Mouse (Mus musculus): ENCODE measurements around the gene Ms4a14. TPM values are rescaled to one million over a fixed set of nuclear protein-coding genes. Genes with fewer than 3 reads are reported as not detected.
"Not testable (repeated sequence)": the region's sequence is repeated elsewhere in the genome, so short reads cannot be mapped to it uniquely, and the experiment has no call there.

Ms4a14 gene
- 0.05 TPM in 1 of 2 replicates, not detected in the other for polyA plus RNA-seq (2015; fragmentation: Nextera tagmentation; extraction: Ambion mirVana)

DNA sequence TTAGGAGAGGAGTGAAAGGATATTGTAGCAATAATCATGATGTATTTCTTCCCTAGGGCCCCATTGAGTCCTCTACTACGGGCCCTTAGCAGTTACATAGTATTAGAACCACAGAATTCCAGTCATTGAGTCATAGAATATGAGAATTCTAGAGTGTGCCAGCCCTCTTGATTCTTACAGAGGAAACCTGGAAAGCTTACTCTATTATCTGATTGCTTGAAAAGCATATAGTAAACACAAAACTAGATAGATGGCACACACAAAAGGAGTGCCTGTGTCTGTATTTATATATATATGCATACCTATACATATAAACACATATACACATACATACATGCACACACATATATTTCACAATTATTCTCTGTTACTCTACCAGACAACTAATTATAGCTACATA is at the start of gene Ms4a14:
TSS of gene Ms4a14 (minus strand) at position 101 of the 400 bp plus-strand sequence.
- no peak for ATAC-seq (replicated peaks)
- no peaks in the 10 kb centered on the region for H3K36me3 ChIP-seq
- no peaks in the 10 kb centered on the region for H3K4me1 ChIP-seq
- no peaks in the 10 kb centered on the region for H3K27me3 ChIP-seq
- no peak within 1 kb of the TSS for H3K4me2 ChIP-seq (replicated peaks)
- no peak within 1 kb of the TSS for H3K9ac ChIP-seq (replicated peaks)
- no peaks in the 10 kb centered on the region for H3K9me3 ChIP-seq
- 83% methylated on average over 1 of the region's 1 CpGs for WGBS
- H3K27ac ChIP-seq (replicated peaks), result no peak within 1 kb of the TSS
- H3K4me3 ChIP-seq, result no peak within 1 kb of the TSS

DNA sequence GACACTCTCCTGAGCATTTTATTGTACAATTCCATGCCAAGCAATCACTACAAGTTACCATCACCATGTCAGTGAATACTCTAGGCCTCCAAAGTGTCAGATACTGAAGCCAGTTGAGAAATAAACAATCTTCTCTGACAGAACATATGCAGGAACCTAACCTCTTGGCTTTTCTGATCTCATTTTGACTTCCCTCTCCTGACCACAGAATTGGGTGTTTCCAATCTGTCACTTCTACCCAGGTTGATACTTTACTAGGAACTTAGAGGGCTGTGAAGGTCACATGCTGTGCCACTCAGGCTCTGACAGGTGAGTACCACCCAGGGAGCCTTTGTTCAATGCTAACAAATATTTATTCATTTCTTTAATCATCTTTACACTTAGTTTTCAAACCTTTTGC is 47.7 kb upstream of the Ms4a14 start:
- Histone ChIP-seq H3K4me3 (no peak overlapping the region), H3K4me2 (replicated peaks) (no peak overlapping the region), H3K4me1 (no peaks in the 10 kb centered on the region), H3K27me3 (no peaks in the 10 kb centered on the region), H3K27ac (replicated peaks) (no peak overlapping the region), H3K9me3 (no peaks in the 10 kb centered on the region), H3K36me3 (no peaks in the 10 kb centered on the region), H3K9ac (replicated peaks) (no peak overlapping the region)
- ATAC-seq (replicated peaks), result no peak

DNA sequence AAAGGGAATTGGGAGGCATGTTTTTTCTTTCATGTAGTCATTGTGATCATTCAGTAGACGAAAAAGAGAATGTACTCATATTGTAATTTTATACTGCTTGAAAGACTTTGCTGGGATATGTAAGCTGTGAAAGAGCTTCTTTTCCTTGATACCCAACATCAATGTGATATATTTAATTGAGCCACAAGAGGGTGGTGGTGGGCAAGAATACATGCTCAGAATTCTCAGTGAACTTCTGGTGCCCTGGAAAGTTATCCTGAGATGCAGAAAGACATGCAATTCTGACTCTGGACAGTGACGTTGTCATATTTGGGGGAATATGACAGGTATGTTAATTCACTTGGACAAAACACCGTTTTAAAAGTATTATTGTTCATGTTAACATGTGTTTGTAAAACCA is 45.9 kb upstream of the Ms4a14 start:
- Histone ChIP-seq H3K27me3 (no peaks in the 10 kb centered on the region), H3K27ac (replicated peaks) (no peak overlapping the region), H3K9me3 (no peaks in the 10 kb centered on the region), H3K4me1 (no peaks in the 10 kb centered on the region), H3K9ac (replicated peaks) (no peak overlapping the region), H3K4me3 (no peak overlapping the region), H3K36me3 (no peaks in the 10 kb centered on the region), H3K4me2 (replicated peaks) (no peak overlapping the region)
- no peak for ATAC-seq (replicated peaks)
- 71% methylated on average over 3 of the region's 3 CpGs for WGBS

- Histone ChIP-seq H3K9ac (replicated peaks) (no peak overlapping the region), H3K27me3 (no peaks in the 10 kb centered on the region), H3K36me3 (no peaks in the 10 kb centered on the region), H3K4me2 (replicated peaks) (no peak overlapping the region), H3K4me1 (no peaks in the 10 kb centered on the region), H3K27ac (replicated peaks) (no peak overlapping the region), H3K9me3 (no peaks in the 10 kb centered on the region), H3K4me3 (no peak overlapping the region)
- WGBS, result 84% methylated on average over 7 of the region's 7 CpGs
- no peak for ATAC-seq (replicated peaks)
Measured at GRCm38 (mm10) chr19:11355730-11356129, 41.5 kb upstream of the Ms4a14 start.

DNA sequence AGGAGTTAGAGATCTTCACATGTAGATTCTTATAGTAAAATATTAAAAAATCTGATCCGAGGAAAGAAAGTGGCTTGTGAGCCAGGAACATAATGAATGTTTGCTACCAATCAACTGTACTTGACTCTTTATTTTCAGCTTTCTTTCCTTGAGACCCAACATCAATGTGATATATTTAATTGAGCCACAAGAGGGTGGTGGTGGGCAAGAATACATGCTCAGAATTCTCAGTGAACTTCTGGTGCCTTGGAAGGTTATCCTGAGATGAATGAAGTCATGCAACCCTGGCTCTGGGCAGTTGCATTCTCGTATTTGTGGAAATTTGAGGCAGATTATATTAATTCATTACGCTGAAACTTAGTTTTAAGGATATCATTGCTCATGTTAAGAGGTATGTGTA is 37.6 kb upstream of the Ms4a14 start:
- Histone ChIP-seq H3K4me2 (replicated peaks) (no peak overlapping the region), H3K36me3 (no peaks in the 10 kb centered on the region), H3K4me3 (no peak overlapping the region), H3K9me3 (no peaks in the 10 kb centered on the region), H3K27ac (replicated peaks) (no peak overlapping the region), H3K9ac (replicated peaks) (no peak overlapping the region), H3K27me3 (no peaks in the 10 kb centered on the region), H3K4me1 (no peaks in the 10 kb centered on the region)
- no peak for ATAC-seq (replicated peaks)
- WGBS, result 70% methylated on average over 3 of the region's 3 CpGs

- Histone ChIP-seq H3K27ac (replicated peaks) (no peak overlapping the region), H3K27me3 (no peaks in the 10 kb centered on the region), H3K4me3 (no peak overlapping the region), H3K4me2 (replicated peaks) (no peak overlapping the region), H3K9ac (replicated peaks) (no peak overlapping the region), H3K9me3 (no peaks in the 10 kb centered on the region), H3K4me1 (no peaks in the 10 kb centered on the region), H3K36me3 (no peaks in the 10 kb centered on the region)
- ATAC-seq (replicated peaks), result no peak
- WGBS, result 60% methylated on average over 7 of the region's 7 CpGs
Measured at GRCm38 (mm10) chr19:11349698-11350481, 35.6 kb upstream of the Ms4a14 start.

- H3K9ac ChIP-seq (replicated peaks), result no peak overlapping the region
- H3K9me3 ChIP-seq, result no peaks in the 10 kb centered on the region
- H3K27me3 ChIP-seq, result no peaks in the 10 kb centered on the region
- ATAC-seq (replicated peaks), result no peak
- H3K4me3 ChIP-seq, result no peak overlapping the region
- H3K4me2 ChIP-seq (replicated peaks), result no peak overlapping the region
- no peaks in the 10 kb centered on the region for H3K4me1 ChIP-seq
- no peaks in the 10 kb centered on the region for H3K36me3 ChIP-seq
- no peak overlapping the region for H3K27ac ChIP-seq (replicated peaks)
Measured at GRCm38 (mm10) chr19:11343992-11344391, 29.7 kb upstream of the Ms4a14 start.

GRCm38 (mm10) chr19:11343147-11343546 is 28.9 kb upstream of the Ms4a14 start:
- H3K9ac ChIP-seq (replicated peaks), result no peak overlapping the region
- H3K4me2 ChIP-seq (replicated peaks), result no peak overlapping the region
- H3K9me3 ChIP-seq, result no peaks in the 10 kb centered on the region
- no peak for ATAC-seq (replicated peaks)
- no peaks in the 10 kb centered on the region for H3K27me3 ChIP-seq
- H3K4me1 ChIP-seq, result no peaks in the 10 kb centered on the region
- no peak overlapping the region for H3K4me3 ChIP-seq
- H3K36me3 ChIP-seq, result no peaks in the 10 kb centered on the region
- no peak overlapping the region for H3K27ac ChIP-seq (replicated peaks)

DNA sequence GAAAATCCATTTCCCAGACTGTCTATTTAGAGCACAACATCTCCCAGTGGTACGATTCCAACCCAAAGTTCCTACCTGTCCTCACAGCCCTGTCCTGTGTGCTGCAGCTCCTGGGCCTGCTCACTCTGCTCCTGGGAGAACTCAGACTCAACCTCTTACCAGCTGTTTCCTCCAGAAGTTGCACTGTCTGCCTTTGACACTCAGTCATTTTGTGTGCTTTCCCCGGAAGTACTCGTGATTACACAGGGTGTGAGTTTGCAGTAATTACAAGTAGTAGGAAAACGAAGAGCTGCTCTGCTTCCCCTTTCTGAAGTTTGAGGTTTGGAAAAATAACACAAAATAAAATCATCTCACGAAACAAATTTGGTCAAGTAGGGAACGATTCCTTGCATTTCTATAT is 21.7 kb upstream of the Ms4a14 start, which contains the start of gene Ms4a7:
TSS of gene Ms4a7 (minus strand) at position 215 of the 400 bp plus-strand sequence.
- Histone ChIP-seq H3K27ac (replicated peaks) (no peak within 1 kb of the TSS), H3K36me3 (no peaks in the 10 kb centered on the region), H3K4me1 (no peaks in the 10 kb centered on the region), H3K4me2 (replicated peaks) (no peak within 1 kb of the TSS), H3K27me3 (no peaks in the 10 kb centered on the region), H3K9ac (replicated peaks) (no peak within 1 kb of the TSS), H3K9me3 (no peaks in the 10 kb centered on the region), H3K4me3 (no peak within 1 kb of the TSS)
- ATAC-seq (replicated peaks), result no peak
- 83% methylated on average over 6 of the region's 6 CpGs for WGBS

DNA sequence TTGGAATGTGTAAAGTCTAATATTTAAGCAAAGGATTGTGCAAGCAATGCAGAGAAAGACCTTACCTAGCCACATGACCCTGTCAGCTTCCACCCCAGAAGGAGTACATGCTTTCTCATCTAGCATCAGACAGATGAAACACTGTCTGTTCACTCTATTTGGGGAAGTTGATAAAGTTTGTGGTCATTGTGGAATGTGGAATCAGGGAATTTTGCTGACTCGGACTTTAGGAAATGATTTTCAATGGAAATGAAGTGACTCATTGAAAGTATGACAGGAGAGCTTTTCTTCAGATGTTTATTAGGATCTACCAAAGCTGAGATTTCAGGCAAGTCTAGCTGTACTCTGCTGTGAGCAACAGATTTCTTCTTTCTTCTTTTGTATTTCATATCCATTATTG is 6.9 kb upstream of the Ms4a14 start:
- Histone ChIP-seq H3K27me3 (no peaks in the 10 kb centered on the region), H3K4me1 (no peaks in the 10 kb centered on the region), H3K9ac (replicated peaks) (no peak overlapping the region), H3K9me3 (no peaks in the 10 kb centered on the region), H3K27ac (replicated peaks) (no peak overlapping the region), H3K4me2 (replicated peaks) (no peak overlapping the region), H3K4me3 (no peak overlapping the region), H3K36me3 (no peaks in the 10 kb centered on the region)
- no peak for ATAC-seq (replicated peaks)
- WGBS, result 91% methylated on average over 1 of the region's 1 CpGs

- H3K4me1 ChIP-seq, result no peaks in the 10 kb centered on the region
- no peak overlapping the region for H3K4me3 ChIP-seq
- no peak overlapping the region for H3K4me2 ChIP-seq (replicated peaks)
- no peak for ATAC-seq (replicated peaks)
- no peak overlapping the region for H3K27ac ChIP-seq (replicated peaks)
- H3K9me3 ChIP-seq, result no peaks in the 10 kb centered on the region
- H3K27me3 ChIP-seq, result no peaks in the 10 kb centered on the region
- H3K9ac ChIP-seq (replicated peaks), result no peak overlapping the region
- WGBS, result 87% methylated on average over 4 of the region's 4 CpGs
- no peaks in the 10 kb centered on the region for H3K36me3 ChIP-seq
Measured at GRCm38 (mm10) chr19:11316786-11317185, 2.5 kb upstream of the Ms4a14 start.

DNA sequence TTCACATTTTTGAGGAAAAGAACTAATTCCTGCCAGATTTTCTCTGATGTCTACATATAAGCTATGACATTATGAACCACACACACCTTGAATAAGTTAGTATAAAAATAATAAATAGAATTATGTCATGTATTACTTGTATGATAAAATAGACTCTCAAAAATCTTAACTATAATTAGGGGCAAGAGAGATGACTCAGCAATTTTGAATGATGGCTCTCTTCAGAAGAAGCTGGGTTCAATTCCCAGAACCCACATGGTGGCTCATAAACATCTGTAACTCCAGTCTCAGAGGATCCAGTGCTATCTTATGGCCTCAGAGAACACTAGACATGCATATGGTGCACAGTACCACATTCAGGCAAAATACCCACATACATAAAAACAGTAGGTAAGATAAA is 5.4 kb downstream of the Ms4a14 start:
- ATAC-seq (replicated peaks), result no peak
- H3K9ac ChIP-seq (replicated peaks), result no peak overlapping the region
- H3K4me3 ChIP-seq, result no peak overlapping the region
- no peak overlapping the region for H3K27ac ChIP-seq (replicated peaks)
- no peaks in the 10 kb centered on the region for H3K4me1 ChIP-seq
- H3K4me2 ChIP-seq (replicated peaks), result no peak overlapping the region
- H3K9me3 ChIP-seq, result no peaks in the 10 kb centered on the region
- H3K27me3 ChIP-seq, result no peaks in the 10 kb centered on the region
- no peaks in the 10 kb centered on the region for H3K36me3 ChIP-seq

DNA sequence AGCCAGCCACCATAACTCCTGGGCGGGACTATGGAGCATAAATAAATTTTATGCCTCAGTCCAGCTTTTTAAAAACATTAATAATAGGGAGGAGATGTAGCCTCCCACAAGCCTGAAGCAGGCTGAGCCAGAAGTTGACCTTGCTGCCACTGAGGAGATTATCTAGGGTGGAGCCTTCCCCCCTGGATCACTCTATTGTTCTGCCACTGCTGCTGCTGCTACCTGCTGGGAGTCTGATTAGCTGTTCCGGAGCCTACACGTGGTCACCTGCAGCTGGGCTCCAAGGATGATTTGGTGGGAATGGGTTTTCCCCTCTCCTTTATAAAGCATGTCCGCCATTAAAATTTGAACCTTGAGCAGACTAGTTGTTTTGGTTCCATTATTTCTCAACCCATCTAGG is 14.7 kb downstream of the Ms4a14 start:
- H3K27ac ChIP-seq (replicated peaks); H3K36me3 ChIP-seq; H3K4me2 ChIP-seq (replicated peaks); ATAC-seq (replicated peaks); H3K27me3 ChIP-seq; H3K4me1 ChIP-seq; H3K9ac ChIP-seq (replicated peaks); H3K4me3 ChIP-seq; H3K9me3 ChIP-seq: not testable (repeated sequence)
- WGBS, result 27% methylated on average over 4 of the region's 4 CpGs

Measured in forebrain, embryonic 15.5 days (tissue).